Mouse (Mus musculus) large intestine, adult 2 months (tissue): ENCODE measurements around the gene Anxa2. TPM values are rescaled to one million over a fixed set of nuclear protein-coding genes. Genes with fewer than 3 reads are reported as not detected.

Experiments used
- DNase-seq: peaks from one replicate; pipeline ENCODE4 v3.0.0-alpha.2; 2012; ENCODE audit warnings: low read depth, low spot score
- WGBS: fragments of 180-500 bp; shearing (Covaris S2); methylation state at CpG from one replicate; pipeline ENCODE4 v1.1.7; 2018; 5-methylcytosine and 5-hydroxymethylcytosine counted together
- polyA plus RNA-seq: library from polyadenylated mRNA; depleted of rRNA; stranded (reverse); fragments of >200 nt; gene quantifications from 2 replicates; pipeline ENCODE4 v1.2.3, GENCODE M21; 2012; rRNA removed

Gene Anxa2
- polyA plus RNA-seq, 1 experiment = 898 TPM

GRCm38 (mm10) chr9:69502504-69502903 lies 49.1 kb downstream of the Anxa2 start:
- WGBS = 29% methylated on average over 6 of the region's 6 CpGs
- DNase-seq = no peak

- WGBS = 11% methylated on average over 7 of the region's 7 CpGs
- DNase-seq = no peak
Observed at GRCm38 (mm10) chr9:69505611-69506010, 52.2 kb downstream of the Anxa2 start.

GRCm38 (mm10) chr9:69507206-69507605 lies 53.8 kb downstream of the Anxa2 start:
- 38% methylated on average over 11 of the region's 11 CpGs for WGBS
- DNase-seq = no peak

- DNase-seq = no peak
- 50% methylated on average over 8 of the region's 8 CpGs for WGBS
Observed at GRCm38 (mm10) chr9:69508016-69508415, 54.6 kb downstream of the Anxa2 start.

GRCm38 (mm10) chr9:69511881-69512590 lies 58.6 kb downstream of the Anxa2 start:
- no peak for DNase-seq

GRCm38 (mm10) chr9:69512726-69513125 lies 59.3 kb downstream of the Anxa2 start:
- DNase-seq = no peak
- 93% methylated on average over 1 of the region's 1 CpGs for WGBS

More at GRCm38 (mm10) chr9:69511881-69512590, 58.6 kb downstream of the Anxa2 start:
- WGBS = 25% methylated on average over 11 of the region's 11 CpGs

GRCm38 (mm10) chr9:69514206-69514605 lies 60.8 kb downstream of the Anxa2 start:
- WGBS = 65% methylated on average over 8 of the region's 8 CpGs
- DNase-seq = no peak

GRCm38 (mm10) chr9:69515416-69515815 lies 62.0 kb downstream of the Anxa2 start:
- no peak for DNase-seq
- 89% methylated on average over 7 of the region's 7 CpGs for WGBS

GRCm38 (mm10) chr9:69517387-69518035 lies 64.1 kb downstream of the Anxa2 start:
- no peak for DNase-seq
- 50% methylated on average over 20 of the region's 20 CpGs for WGBS

Other genes with a start within 250 kb of the Anxa2 start
- gene Ice2, start 55.7 kb upstream of the Anxa2 start, polyA plus RNA-seq = 1.6 and 2.7 TPM in 2 replicates